Mouse (Mus musculus): ENCODE results near the gene Hoxb9. TPM values are rescaled to one million over a fixed set of nuclear protein-coding genes. Genes with fewer than 3 reads are reported as not detected.
A peak's percentile ranks its signal among the peaks of the same experiment; 100 is the strongest.

Gene Hoxb9
- total and polyA plus RNA-seq, 2 experiments = not detected

DNA sequence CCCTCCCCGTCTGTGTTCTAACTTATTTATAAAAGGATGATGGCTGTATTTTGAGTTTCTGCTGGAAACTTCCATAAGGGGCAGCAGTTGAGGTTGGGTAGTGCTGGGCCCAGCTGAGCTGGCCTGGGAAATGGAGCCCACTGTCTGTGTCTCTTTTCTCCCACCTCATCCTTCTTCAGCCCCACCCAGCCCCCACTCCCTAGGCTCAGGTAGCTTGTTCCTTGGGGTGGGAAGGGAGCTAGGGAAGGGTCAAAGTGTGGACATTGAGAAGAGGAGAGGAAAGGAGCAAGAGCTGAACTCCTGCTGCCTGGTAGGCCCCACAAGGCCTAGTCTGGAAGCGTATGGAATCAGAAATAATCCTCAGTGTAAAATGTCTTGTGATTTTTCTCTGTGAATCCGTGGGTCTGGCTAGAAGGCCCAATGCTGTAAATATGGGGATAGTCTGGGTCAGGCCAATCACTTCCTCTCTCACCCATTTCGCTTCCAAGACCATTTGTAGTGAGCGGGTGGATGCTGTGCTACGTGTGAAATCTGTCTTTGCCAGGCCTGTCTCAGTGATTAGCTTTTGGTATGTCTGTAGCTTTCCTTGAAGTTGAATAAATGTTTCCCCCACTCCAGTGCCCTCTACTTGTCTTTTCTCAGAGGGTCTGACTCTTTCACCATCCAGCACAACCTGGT, 34.4 kb downstream of the Hoxb9 start:
- Histone ChIP-seq H3K27ac (replicated peaks; ENCODE audit: insufficient read depth, low read depth, low read length) (no peak overlapping the region), H3K4me3 (ENCODE audit: insufficient read depth, low read depth, low read length) (no peak overlapping the region), H3K36me3 (ENCODE audit: control insufficient read depth, insufficient read depth, low read length) (no peaks in the 10 kb centered on the region), H3K27me3 (ENCODE audit: control insufficient read depth, insufficient read depth, low read length) (peaks cover 17% of the 10 kb centered on the region), H3K79me2 (ENCODE audit: control insufficient read depth, insufficient read depth, low read length) (no peaks in the 10 kb centered on the region), H3K4me1 (ENCODE audit: control insufficient read depth, insufficient read depth, low read length) (no peaks in the 10 kb centered on the region), H3K9ac (ENCODE audit: low read depth, low read length) (no peak overlapping the region)
- TF ChIP-seq POLR2A (IDR thresholded peaks at IDR 0.05; ENCODE audit: extremely low read depth, insufficient read depth, low read length) (no peak), CTCF (IDR thresholded peaks at IDR 0.05; ENCODE audit: low read depth, low read length) (no peak)
- 77% methylated on average over 6 of the region's 6 CpGs for WGBS
- DNase-seq (ENCODE audit: extremely low read depth, low read depth, low spot score) = no peak

DNA sequence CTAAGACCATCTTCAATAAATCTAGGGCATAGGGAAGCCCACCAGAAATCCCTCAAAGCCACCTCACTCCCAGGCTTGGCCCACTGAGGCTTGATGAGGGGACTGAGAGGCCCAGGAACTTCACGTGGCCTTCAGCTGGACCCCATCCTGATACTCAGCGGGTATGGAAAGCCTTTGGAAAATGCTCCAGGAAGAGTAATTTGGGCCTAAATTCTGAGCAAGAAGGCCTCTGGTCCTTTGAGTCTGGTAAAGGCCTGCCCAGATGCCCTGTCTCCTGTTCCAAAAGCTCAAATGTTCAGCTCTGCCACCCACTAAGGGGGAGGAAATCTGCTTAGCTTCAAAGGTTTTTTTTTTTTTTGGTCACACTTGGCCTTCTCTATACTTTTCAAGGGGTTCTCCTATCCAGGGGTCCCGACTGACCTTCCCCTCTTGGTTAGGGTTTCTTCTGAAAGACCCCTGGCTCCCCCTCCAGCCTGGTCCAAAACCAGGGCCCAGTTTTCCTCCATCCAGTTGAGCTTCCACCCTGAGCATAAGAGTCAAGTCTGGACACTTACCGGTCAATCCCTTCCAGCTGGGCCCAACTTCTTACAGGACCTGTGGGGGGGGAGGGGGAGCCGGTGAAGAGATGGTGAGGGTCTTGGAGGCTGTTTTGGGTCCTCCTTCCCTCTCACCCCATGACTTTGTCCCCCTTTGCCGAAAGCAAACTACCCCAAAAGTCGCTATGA, 35.1 kb downstream of the Hoxb9 start:
- Histone ChIP-seq H3K27ac (replicated peaks; ENCODE audit: insufficient read depth, low read depth, low read length) (no peak overlapping the region), H3K79me2 (ENCODE audit: control insufficient read depth, insufficient read depth, low read length) (no peaks in the 10 kb centered on the region), H3K4me1 (ENCODE audit: control insufficient read depth, insufficient read depth, low read length) (0 out of 2 replicates have a peak, but pooled peaks cover 5% of the 10 kb centered on the region), H3K36me3 (ENCODE audit: control insufficient read depth, insufficient read depth, low read length) (no peaks in the 10 kb centered on the region), H3K4me3 (ENCODE audit: insufficient read depth, low read depth, low read length) (no peak overlapping the region), H3K9ac (ENCODE audit: low read depth, low read length) (no peak overlapping the region), H3K27me3 (ENCODE audit: control insufficient read depth, insufficient read depth, low read length) (peaks cover 12% of the 10 kb centered on the region)
- TF ChIP-seq POLR2A (IDR thresholded peaks at IDR 0.05; ENCODE audit: extremely low read depth, insufficient read depth, low read length) (no peak), CTCF (IDR thresholded peaks at IDR 0.05; ENCODE audit: low read depth, low read length) (no peak)
- WGBS = 46% methylated on average over 7 of the region's 7 CpGs
- DNase-seq (ENCODE audit: extremely low read depth, low read depth, low spot score) = no peak

DNA sequence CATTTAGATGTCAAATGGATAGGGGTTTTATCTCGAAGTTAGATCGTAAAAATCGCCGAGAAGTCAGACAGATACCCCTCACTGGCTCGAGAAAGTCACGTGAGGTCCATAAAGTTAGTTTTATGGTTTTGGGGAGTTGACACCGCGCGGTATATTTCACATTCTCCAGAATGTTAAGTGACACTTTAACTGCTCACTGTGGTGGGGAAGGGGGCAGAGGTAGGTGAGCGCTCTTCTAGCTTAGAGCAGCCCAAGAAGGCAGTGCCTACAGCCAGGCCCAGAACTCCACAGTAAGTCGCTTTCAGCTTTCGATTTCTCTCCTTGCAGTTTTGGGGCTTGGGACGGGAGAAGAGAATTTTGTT, 35.6 kb downstream of the Hoxb9 start:
- Histone ChIP-seq H3K4me1 (ENCODE audit: control insufficient read depth, insufficient read depth, low read length) (0 out of 2 replicates have a peak, but pooled peaks cover 5% of the 10 kb centered on the region), H3K36me3 (ENCODE audit: control insufficient read depth, insufficient read depth, low read length) (no peaks in the 10 kb centered on the region), H3K9ac (ENCODE audit: low read depth, low read length) (no peak overlapping the region), H3K79me2 (ENCODE audit: control insufficient read depth, insufficient read depth, low read length) (no peaks in the 10 kb centered on the region), H3K27ac (replicated peaks; ENCODE audit: insufficient read depth, low read depth, low read length) (no peak overlapping the region), H3K4me3 (ENCODE audit: insufficient read depth, low read depth, low read length) (no peak overlapping the region), H3K27me3 (ENCODE audit: control insufficient read depth, insufficient read depth, low read length) (peaks cover 10% of the 10 kb centered on the region)
- 34% methylated on average over 13 of the region's 13 CpGs for WGBS
- no peak for TF ChIP-seq POLR2A (IDR thresholded peaks at IDR 0.05; ENCODE audit: extremely low read depth, insufficient read depth, low read length)
- no peak for DNase-seq (ENCODE audit: extremely low read depth, low read depth, low spot score)

DNA sequence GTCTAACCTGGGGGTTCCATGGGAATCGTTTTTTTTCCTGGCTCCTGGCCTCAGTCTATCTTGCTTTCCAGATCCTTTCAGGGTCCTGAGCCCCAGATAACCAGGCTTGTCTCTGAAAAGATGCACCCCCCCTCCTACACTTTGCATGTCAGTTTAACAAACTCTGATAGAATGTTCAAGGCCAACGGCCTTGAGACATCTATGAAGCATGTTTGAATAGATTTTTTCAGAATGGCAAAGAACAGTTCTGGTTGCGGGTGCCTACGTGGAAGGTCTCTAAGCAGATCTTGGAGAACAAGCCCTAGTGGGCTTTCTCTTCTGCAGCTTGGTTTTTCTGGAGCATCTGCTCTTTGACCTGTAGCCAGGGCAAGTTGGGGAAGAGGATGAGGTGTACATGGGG, 37.5 kb downstream of the Hoxb9 start:
- no peak overlapping the region for H3K9ac ChIP-seq (ENCODE audit: low read depth, low read length)
- 29% methylated on average over 4 of the region's 4 CpGs for WGBS
- DNase-seq (ENCODE audit: extremely low read depth, low read depth, low spot score) = no peak
- 0 out of 2 replicates have a peak, but pooled peaks cover 5% of the 10 kb centered on the region for H3K4me1 ChIP-seq (ENCODE audit: control insufficient read depth, insufficient read depth, low read length)
- H3K36me3 ChIP-seq (ENCODE audit: control insufficient read depth, insufficient read depth, low read length) = no peaks in the 10 kb centered on the region
- TF ChIP-seq POLR2A (IDR thresholded peaks at IDR 0.05; ENCODE audit: extremely low read depth, insufficient read depth, low read length) = no peak
- no peak for TF ChIP-seq CTCF (IDR thresholded peaks at IDR 0.05; ENCODE audit: low read depth, low read length)
- H3K79me2 ChIP-seq (ENCODE audit: control insufficient read depth, insufficient read depth, low read length) = no peaks in the 10 kb centered on the region
- no peak overlapping the region for H3K4me3 ChIP-seq (ENCODE audit: insufficient read depth, low read depth, low read length)
- H3K27ac ChIP-seq (replicated peaks; ENCODE audit: insufficient read depth, low read depth, low read length) = peak overlapping the region; percentile 84
- H3K27me3 ChIP-seq (ENCODE audit: control insufficient read depth, insufficient read depth, low read length) = peaks cover 3% of the 10 kb centered on the region

DNA sequence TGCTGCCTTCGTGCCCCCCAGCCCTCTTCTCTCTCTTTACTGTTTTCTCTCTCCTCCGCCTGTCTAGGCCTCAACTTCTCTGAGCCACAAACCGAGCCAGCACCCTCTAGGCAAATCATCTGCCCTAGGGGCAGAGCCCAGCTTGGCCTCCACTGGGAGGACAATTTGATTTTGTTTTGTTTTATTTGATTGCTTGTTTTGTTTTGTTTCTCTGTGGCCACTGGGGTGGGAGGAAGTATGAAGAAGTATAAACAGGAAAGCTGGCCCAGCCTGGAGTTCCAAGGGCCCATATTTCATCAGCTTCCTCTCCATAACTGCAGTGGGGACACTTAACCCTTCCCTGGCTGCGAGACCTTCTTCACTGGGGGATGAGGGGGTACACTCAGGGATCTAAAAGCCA, 38.0 kb downstream of the Hoxb9 start:
- WGBS = 25% methylated on average over 4 of the region's 4 CpGs
- H3K4me1 ChIP-seq (ENCODE audit: control insufficient read depth, insufficient read depth, low read length) = 0 out of 2 replicates have a peak, but pooled peaks cover 5% of the 10 kb centered on the region
- no peak overlapping the region for H3K4me3 ChIP-seq (ENCODE audit: insufficient read depth, low read depth, low read length)
- no peak for TF ChIP-seq CTCF (IDR thresholded peaks at IDR 0.05; ENCODE audit: low read depth, low read length)
- no peak for TF ChIP-seq POLR2A (IDR thresholded peaks at IDR 0.05; ENCODE audit: extremely low read depth, insufficient read depth, low read length)
- no peaks in the 10 kb centered on the region for H3K36me3 ChIP-seq (ENCODE audit: control insufficient read depth, insufficient read depth, low read length)
- no peak overlapping the region for H3K9ac ChIP-seq (ENCODE audit: low read depth, low read length)
- H3K27me3 ChIP-seq (ENCODE audit: control insufficient read depth, insufficient read depth, low read length) = no peaks in the 10 kb centered on the region
- peak overlapping the region; percentile 84 for H3K27ac ChIP-seq (replicated peaks; ENCODE audit: insufficient read depth, low read depth, low read length)
- H3K79me2 ChIP-seq (ENCODE audit: control insufficient read depth, insufficient read depth, low read length) = no peaks in the 10 kb centered on the region
- DNase-seq (ENCODE audit: extremely low read depth, low read depth, low spot score) = no peak
